Mouse (Mus musculus) gastrocnemius, adult 2 months (tissue): Measurements from ENCODE around the gene Gdnf. TPM values are rescaled to one million over a fixed set of nuclear protein-coding genes. Genes with fewer than 3 reads are reported as not detected.

Experiments used
- DNase-seq: peaks from one replicate; pipeline ENCODE4 v3.0.0; 2022
- H3K27ac ChIP-seq: fragments of 200-600 bp; 2 replicates; pipeline ENCODE4 v1.8.1; 2022; ENCODE audit warnings: mild to moderate bottlenecking
- H3K4me3 ChIP-seq: fragments of 200-600 bp; 2 replicates; pipeline ENCODE4 v1.8.1; 2022; ENCODE audit warnings: mild to moderate bottlenecking, moderate library complexity
- CTCF ChIP-seq: fragments of 200-600 bp; IDR thresholded peaks from 2 replicates; pipeline ENCODE4 v1.8.1; 2022; ENCODE audit warnings: antibody characterized with exemption, mild to moderate bottlenecking, moderate library complexity
- intact Hi-C: fragments of 180-260 bp; cut with DNase I; formaldehyde crosslinking; loops from one replicate; pipeline ENCODE4 v1.15.1; 2025
- long read RNA-seq, 2 experiments: library from polyadenylated mRNA; stranded (forward); transcript quantifications; one replicate each; pipeline ENCODE4 v2.0.0; 2021
- total RNA-seq, 2 experiments: library from RNA; stranded (reverse); gene quantifications; 2 replicates each; pipeline ENCODE4 v1.2.3; 2021

Gene Gdnf
- under 1 TPM; 0.23 to 0.33 TPM for total RNA-seq
- long read RNA-seq, experiment 1: 0 reads
- long read RNA-seq, experiment 2, partial matches to known transcripts: 0 of 1 reads
- long read RNA-seq, experiment 2, other reads (novel, unspliced or antisense): 0 of 1 reads

GRCm38 (mm10) chr15:7810556-7811252 lies at the start of gene Gdnf:
Gene Gdnf, plus strand, starts transcription at chr15:7810846.
- DNase-seq: peak; percentile 46
- peak within 1 kb of the TSS; percentile 48; the same call in 1 of the 2 replicates for H3K27ac ChIP-seq
- no peak for TF ChIP-seq CTCF
- intact Hi-C loops: loop anchor here (10.0 kb wide), 1 partner anchor 254 kb away; no protein-coding TSS in a partner anchor
- H3K4me3 ChIP-seq: peak within 1 kb of the TSS; percentile 77

- Histone ChIP-seq H3K4me3 (no peak overlapping the region), H3K27ac (no peak overlapping the region)
- no peak for DNase-seq
- intact Hi-C loops: no loop called here
- TF ChIP-seq CTCF: no peak
Measured at GRCm38 (mm10) chr15:7767166-7767565, 43.5 kb upstream of the Gdnf start.

- no peak for DNase-seq
- no peak for TF ChIP-seq CTCF
- Histone ChIP-seq H3K4me3 (no peak overlapping the region), H3K27ac (no peak overlapping the region)
- intact Hi-C loops: no loop called here
Measured at GRCm38 (mm10) chr15:7772983-7773382, 37.7 kb upstream of the Gdnf start.

- intact Hi-C loops: no loop called here
- Histone ChIP-seq H3K4me3 (no peak overlapping the region), H3K27ac (no peak overlapping the region)
- TF ChIP-seq CTCF: no peak
- DNase-seq: no peak
Measured at GRCm38 (mm10) chr15:7781517-7781916, 29.1 kb upstream of the Gdnf start.

GRCm38 (mm10) chr15:7809841-7810391 lies 730 bp upstream of the Gdnf start:
- intact Hi-C loops: loop anchor here (10.0 kb wide), 1 partner anchor 255 kb away; no protein-coding TSS in a partner anchor
- peak overlapping the region; percentile 48; the same call in 1 of the 2 replicates for H3K27ac ChIP-seq
- peak; percentile 10; the same call in 1 of the 2 replicates for TF ChIP-seq CTCF
- H3K4me3 ChIP-seq: peak overlapping the region; percentile 77
- DNase-seq: peak; percentile 26

- H3K27ac ChIP-seq: peak overlapping the region; percentile 48; the same call in 1 of the 2 replicates
- DNase-seq: no peak
- no peak for TF ChIP-seq CTCF
- peak overlapping the region; percentile 77 for H3K4me3 ChIP-seq
- intact Hi-C loops: loop anchor here (10.0 kb wide), 1 partner anchor 254 kb away; no protein-coding TSS in a partner anchor
Measured at GRCm38 (mm10) chr15:7811253-7811625, 593 bp downstream of the Gdnf start.

GRCm38 (mm10) chr15:7811856-7812733 lies 1.4 kb downstream of the Gdnf start:
- peak overlapping the region; percentile 77 for H3K4me3 ChIP-seq
- no peak overlapping the region for H3K27ac ChIP-seq
- intact Hi-C loops: loop anchor here (1.0 to 10.0 kb wide), 2 partner anchors 253 to 352 kb away; no protein-coding TSS in a partner anchor
- no peak for DNase-seq
- TF ChIP-seq CTCF: no peak

GRCm38 (mm10) chr15:7812872-7813530 lies 2.4 kb downstream of the Gdnf start:
- peak; percentile 82 for TF ChIP-seq CTCF
- Histone ChIP-seq H3K4me3 (peak overlapping the region; percentile 68), H3K27ac (no peak overlapping the region; the same call in 1 of the 2 replicates)
- intact Hi-C loops: loop anchor here (1.0 to 10.0 kb wide), 2 partner anchors 252 to 353 kb away; no protein-coding TSS in a partner anchor
- peak; percentile 77 for DNase-seq

GRCm38 (mm10) chr15:7813531-7814370 lies 3.1 kb downstream of the Gdnf start:
- Histone ChIP-seq H3K4me3 (peak overlapping the region; percentile 68), H3K27ac (no peak overlapping the region; the same call in 1 of the 2 replicates)
- peak; percentile 37 for DNase-seq
- no peak for TF ChIP-seq CTCF
- intact Hi-C loops: loop anchor here (10.0 kb wide), 1 partner anchor 251 kb away; no protein-coding TSS in a partner anchor

GRCm38 (mm10) chr15:7814371-7814680 lies 3.7 kb downstream of the Gdnf start:
- Histone ChIP-seq H3K4me3 (no peak overlapping the region), H3K27ac (no peak overlapping the region)
- no peak for TF ChIP-seq CTCF
- intact Hi-C loops: loop anchor here (10.0 kb wide), 1 partner anchor 250 kb away; no protein-coding TSS in a partner anchor
- DNase-seq: no peak

- no peak for TF ChIP-seq CTCF
- intact Hi-C loops: loop anchor here (10.0 kb wide), 1 partner anchor 250 kb away; no protein-coding TSS in a partner anchor
- Histone ChIP-seq H3K4me3 (no peak overlapping the region), H3K27ac (no peak overlapping the region)
- DNase-seq: no peak
Measured at GRCm38 (mm10) chr15:7814917-7815316, 4.3 kb downstream of the Gdnf start.
